ENCODE assay signal across 7 mouse cellular contexts in genomic region chr1:153191943-153192329, GRCm38 (mm10). TPM values are rescaled to one million over a fixed set of nuclear protein-coding genes. Genes with fewer than 3 reads are reported as not detected.
DNase-seq lines count a peak whose midpoint lies in the region; ATAC-seq and TF ChIP-seq lines count a peak whose summit lies in the region.

No protein-coding gene starts in this region.

- no peak for TF ChIP-seq POLR2A in embryonic fibroblast, embryonic 13.5 days (IDR thresholded peaks at IDR 0.05; ENCODE audit: low read depth, low read length)

- no peaks in the 10 kb centered on the region; the same call in 1 of the 2 replicates for H3K4me1 ChIP-seq in embryonic fibroblast, embryonic 13.5 days (ENCODE audit: control insufficient read depth, insufficient read depth, low read length)
- H3K4me1 ChIP-seq in hindbrain, embryonic 10.5 days (replicated peaks): peaks cover 22% of the 10 kb centered on the region
- peaks cover 18% of the 10 kb centered on the region for H3K4me1 ChIP-seq in neural tube, embryonic 13.5 days (replicated peaks)

- TF ChIP-seq CTCF in embryonic fibroblast, embryonic 13.5 days (IDR thresholded peaks at IDR 0.05; ENCODE audit: borderline replicate concordance, insufficient read depth, low read length): no peak

- peak overlapping the region; percentile 9; the same call in 1 of the 2 replicates for H3K4me2 ChIP-seq in neural tube, embryonic 13.5 days

- peak; percentile 47; the same call in 1 of the 2 replicates for ATAC-seq in neural tube, embryonic 13.5 days (ENCODE audit: low read depth)
- no peak for ATAC-seq in inflammation-experienced regulatory T-cells, adult 6 months

- peaks cover 21% of the 10 kb centered on the region for H3K27me3 ChIP-seq in hindbrain, embryonic 10.5 days (ENCODE audit: insufficient read depth, poor library complexity, severe bottlenecking)
- peaks cover 20% of the 10 kb centered on the region for H3K27me3 ChIP-seq in neural tube, embryonic 13.5 days

- H3K27ac ChIP-seq in embryonic fibroblast, embryonic 13.5 days (ENCODE audit: insufficient read depth, low read length): peak overlapping the region; percentile 49
- peak overlapping the region; percentile 72 for H3K27ac ChIP-seq in hindbrain, embryonic 10.5 days
- H3K27ac ChIP-seq in neural tube, embryonic 13.5 days (replicated peaks): peak overlapping the region; percentile 61; the same call in 1 of the 2 replicates

- H3K36me3 ChIP-seq in hindbrain, embryonic 10.5 days: no peaks in the 10 kb centered on the region
- no peaks in the 10 kb centered on the region for H3K36me3 ChIP-seq in neural tube, embryonic 13.5 days

- H3K4me3 ChIP-seq in embryonic fibroblast, embryonic 13.5 days (ENCODE audit: insufficient read depth, low read length): no peak overlapping the region
- no peak overlapping the region for H3K4me3 ChIP-seq in hindbrain, embryonic 10.5 days
- H3K4me3 ChIP-seq in neural tube, embryonic 13.5 days: no peak overlapping the region

- peak; percentile 18 for DNase-seq in ovary, postnatal 36 days (ENCODE audit: low spot score)
- no peak for DNase-seq in ovary, adult 18-20 months (ENCODE audit: low spot score)
- DNase-seq in hindbrain, embryonic 10.5 days (ENCODE audit: low spot score): peak; percentile 28
- peak; percentile 54 for DNase-seq in layer of hippocampus, adult 9-11 months

- H3K9me3 ChIP-seq in hindbrain, embryonic 10.5 days: no peaks in the 10 kb centered on the region
- H3K9me3 ChIP-seq in neural tube, embryonic 13.5 days: no peaks in the 10 kb centered on the region

- WGBS in hindbrain, embryonic 10.5 days: 25% methylated on average over 5 of the region's 5 CpGs
- WGBS in neural tube, embryonic 13.5 days: 11% methylated on average over 5 of the region's 5 CpGs

- no peak overlapping the region for H3K9ac ChIP-seq in neural tube, embryonic 13.5 days

RNA-seq across cellular contexts. Expression of gene Lamc2, which starts 5.7 kb away (rescaled TPM):
- polyA plus RNA-seq in embryonic fibroblast, embryonic 13.5 days (2011; ENCODE audit: insufficient read length, low read depth, missing spikeins): 3.3 and 7.9 TPM in 2 replicates
- 2.3 and 2.8 TPM in 2 replicates for polyA plus RNA-seq in hindbrain, embryonic 10.5 days (2016; fragmentation: Nextera tagmentation; extraction: Ambion mirVana)
- polyA plus RNA-seq in neural tube, embryonic 13.5 days (2015; fragmentation: Nextera tagmentation; extraction: Ambion mirVana): 0.92 and 1.1 TPM in 2 replicates
- 1 to 10 TPM in 1 of 3 experiments, under 1 TPM in 1, not detected in 1; 0.12 to 1.1 TPM for polyA plus RNA-seq in inflammation-experienced regulatory T-cells, adult 6 months (2017; shearing (Covaris generic))
